Mouse (Mus musculus) WW6 (cell line): ENCODE data around the gene Tenm4.
"Not testable (repeated sequence)": the region's sequence is repeated elsewhere in the genome, so short reads cannot be mapped to it uniquely, and the experiment has no call there.

Experiments
- DNase-seq: peaks from one replicate; pipeline ENCODE4 v3.0.0-alpha.2; 2013; ENCODE audit warnings: low read depth, low spot score

The Tenm4 gene

GRCm38 (mm10) chr7:96890035-96890621 lies 719.1 kb downstream of the Tenm4 start:
- peak; percentile 13 for DNase-seq

GRCm38 (mm10) chr7:96890987-96891386 lies 719.9 kb downstream of the Tenm4 start:
- DNase-seq, result no peak

- no peak for DNase-seq
Observed at GRCm38 (mm10) chr7:96899036-96899569, 728.1 kb downstream of the Tenm4 start.

GRCm38 (mm10) chr7:96902183-96902582 lies 731.1 kb downstream of the Tenm4 start:
- peak; percentile 28 for DNase-seq

GRCm38 (mm10) chr7:96903088-96903985 lies 732.3 kb downstream of the Tenm4 start:
- no peak for DNase-seq

- no peak for DNase-seq
Observed at GRCm38 (mm10) chr7:96904442-96904841, 733.4 kb downstream of the Tenm4 start.

- DNase-seq, result no peak
Observed at GRCm38 (mm10) chr7:96904936-96905335, 733.9 kb downstream of the Tenm4 start.

- DNase-seq, result no peak
Observed at GRCm38 (mm10) chr7:96905422-96905821, 734.4 kb downstream of the Tenm4 start.

GRCm38 (mm10) chr7:96906216-96906615 lies 735.2 kb downstream of the Tenm4 start:
- peak; percentile 16 for DNase-seq

GRCm38 (mm10) chr7:96907971-96908680 lies 737.1 kb downstream of the Tenm4 start:
- DNase-seq, result no peak

- DNase-seq, result no peak
Observed at GRCm38 (mm10) chr7:96909856-96910255, 738.8 kb downstream of the Tenm4 start.

GRCm38 (mm10) chr7:96910310-96910960 lies 739.4 kb downstream of the Tenm4 start:
- no peak for DNase-seq

GRCm38 (mm10) chr7:96914031-96914430 lies 743.0 kb downstream of the Tenm4 start:
- peak; percentile 45 for DNase-seq

- DNase-seq, result peak; percentile 22
Observed at GRCm38 (mm10) chr7:96915452-96916105, 744.5 kb downstream of the Tenm4 start.

GRCm38 (mm10) chr7:96920447-96921095 lies 749.5 kb downstream of the Tenm4 start:
- no peak for DNase-seq

- DNase-seq, result no peak
Observed at GRCm38 (mm10) chr7:96922927-96923326, 751.9 kb downstream of the Tenm4 start.

GRCm38 (mm10) chr7:96943715-96944377 lies 772.8 kb downstream of the Tenm4 start:
- DNase-seq, result no peak

GRCm38 (mm10) chr7:96946501-96946900 lies 775.5 kb downstream of the Tenm4 start:
- DNase-seq, result not testable (repeated sequence)

- DNase-seq, result peak; percentile 93
Observed at GRCm38 (mm10) chr7:96951281-96952051, 780.4 kb downstream of the Tenm4 start, which contains the start of gene Nars2. Gene Nars2 (plus strand): TSS chr7:96951505.
